Mouse (Mus musculus) myocyte (in vitro differentiated cells): ENCODE measurements around the gene Arid5b. TPM values are rescaled to one million over a fixed set of nuclear protein-coding genes. Genes with fewer than 3 reads are reported as not detected.
A peak's percentile ranks its signal among the peaks of the same experiment; 100 is the strongest.
"Not testable (repeated sequence)": the region's sequence is repeated elsewhere in the genome, so short reads cannot be mapped to it uniquely, and the experiment has no call there.

Source experiments
- H3K27me3 ChIP-seq: one replicate; pipeline ENCODE4 v1.6.1; 2011; ENCODE audit not compliant: control insufficient read depth, insufficient read depth, insufficient read length
- H3K36me3 ChIP-seq: one replicate; pipeline ENCODE4 v1.6.1; 2011; ENCODE audit not compliant: control insufficient read depth, insufficient read depth
- H3K4me2 ChIP-seq: one replicate; pipeline ENCODE4 v1.6.1; 2011; ENCODE audit warnings: low read depth, control low read depth
- H3K4me3 ChIP-seq: one replicate; pipeline ENCODE4 v1.5.1; 2011; ENCODE audit warnings: mild to moderate bottlenecking, control low read depth, moderate library complexity
- H3K79me2 ChIP-seq: one replicate; pipeline ENCODE4 v1.6.1; 2011; ENCODE audit not compliant: control insufficient read depth, insufficient read depth
- H3ac ChIP-seq: one replicate; pipeline ENCODE4 v1.6.1; 2011; ENCODE audit not compliant: control insufficient read depth, insufficient read length
- CEBPB ChIP-seq: IDR thresholded peaks from 2 replicates; pipeline ENCODE4 v1.6.1; 2011; ENCODE audit warnings: mild to moderate bottlenecking, moderate library complexity; ENCODE audit not compliant: poor library complexity, insufficient read depth, severe bottlenecking
- E2F4 ChIP-seq: IDR thresholded peaks from one replicate; pipeline ENCODE4 v1.6.1; 2011; ENCODE audit warnings: mild to moderate bottlenecking, control low read depth, moderate library complexity; ENCODE audit not compliant: insufficient read depth
- MAX ChIP-seq: IDR thresholded peaks from one replicate; pipeline ENCODE4 v1.6.1; 2011; ENCODE audit warnings: low read depth, mild to moderate bottlenecking, control low read depth
- MYOD1 ChIP-seq, 3 experiments: IDR thresholded peaks; one replicate each; pipeline ENCODE4 v1.6.1; 2011; ENCODE audit warnings: control low read depth in 2 of 3, low read depth in 2 of 3, mild to moderate bottlenecking in 2 of 3, moderate library complexity in 1 of 3; ENCODE audit not compliant: insufficient read length in 2 of 3, control insufficient read depth in 1 of 3
- MYOG ChIP-seq, 3 experiments: IDR thresholded peaks; one replicate each; pipeline ENCODE4 v1.6.1; 2011; ENCODE audit warnings: control low read depth in 2 of 3, low read depth in 2 of 3, mild to moderate bottlenecking in 2 of 3; ENCODE audit not compliant: insufficient read length in 2 of 3, control insufficient read depth in 1 of 3, insufficient read depth in 1 of 3
- POLR2A ChIP-seq: IDR thresholded peaks from one replicate; pipeline ENCODE4 v1.6.1; 2011; ENCODE audit warnings: low read depth, mild to moderate bottlenecking, control low read depth, moderate library complexity; ENCODE audit not compliant: insufficient read length
- POLR2AphosphoS2 ChIP-seq: IDR thresholded peaks from one replicate; pipeline ENCODE4 v1.6.1; 2011; ENCODE audit warnings: low read depth, control low read depth; ENCODE audit not compliant: insufficient read length
- REST ChIP-seq: IDR thresholded peaks from one replicate; pipeline ENCODE4 v1.6.1; 2011; ENCODE audit warnings: mild to moderate bottlenecking, control low read depth, moderate library complexity; ENCODE audit not compliant: insufficient read depth, insufficient read length
- SRF ChIP-seq: IDR thresholded peaks from one replicate; pipeline ENCODE4 v1.6.1; 2011; ENCODE audit warnings: low read depth; ENCODE audit not compliant: control insufficient read depth, insufficient read length
- TCF12 ChIP-seq: IDR thresholded peaks from one replicate; pipeline ENCODE4 v1.6.1; 2011; ENCODE audit warnings: mild to moderate bottlenecking, control low read depth; ENCODE audit not compliant: poor library complexity, insufficient read depth, severe bottlenecking
- TCF3 ChIP-seq: IDR thresholded peaks from one replicate; pipeline ENCODE4 v1.6.1; 2011; ENCODE audit warnings: low read depth, control low read depth; ENCODE audit not compliant: insufficient read length
- USF1 ChIP-seq: IDR thresholded peaks from one replicate; pipeline ENCODE4 v1.6.1; 2011; ENCODE audit warnings: low read depth, mild to moderate bottlenecking, control low read depth, moderate library complexity
- polyA plus RNA-seq: library from polyadenylated mRNA; unstranded; fragments of >200 nt; fragmentation: generic; extraction: Trizol; gene quantifications from one replicate; pipeline ENCODE4 v1.2.1, GENCODE M21; 2012; ENCODE audit warnings: missing spikeins

The Arid5b gene
- polyA plus RNA-seq, 1 experiment, result 7.7 TPM

- Histone ChIP-seq H3K27me3 (no peaks in the 10 kb centered on the region), H3K4me2 (peak overlapping the region; percentile 72), H3K79me2 (peaks cover 5% of the 10 kb centered on the region), H3K36me3 (peaks cover 22% of the 10 kb centered on the region), H3ac (no peak overlapping the region), H3K4me3 (no peak overlapping the region)
- TF ChIP-seq MAX (no peak), MYOD1 (IDR thresholded peaks at IDR 0.05; ENCODE audit: control insufficient read depth in 1 of 3, insufficient read length in 2 of 3, low read depth in 2 of 3) (no peak), TCF12 (no peak), TCF3 (no peak), POLR2AphosphoS2 (no peak), CEBPB (no peak), SRF (no peak), REST (no peak), POLR2A (no peak), USF1 (no peak), E2F4 (no peak), MYOG (IDR thresholded peaks at IDR 0.05; ENCODE audit: control insufficient read depth in 1 of 3, insufficient read depth in 1 of 3, insufficient read length in 2 of 3, low read depth in 2 of 3) (no peak)
These were observed 175.3 kb downstream of the Arid5b start for GRCm38 (mm10) chr10:68103078-68103855.

GRCm38 (mm10) chr10:68102566-68102965 is 176.0 kb downstream of the Arid5b start:
- Histone ChIP-seq H3K4me2 (no peak overlapping the region), H3K36me3 (peaks cover 16% of the 10 kb centered on the region), H3ac (no peak overlapping the region), H3K79me2 (peaks cover 5% of the 10 kb centered on the region), H3K27me3 (no peaks in the 10 kb centered on the region), H3K4me3 (no peak overlapping the region)
- TF ChIP-seq MAX, result no peak
- TF ChIP-seq TCF3, result no peak
- no peak for TF ChIP-seq USF1
- peak in 1 of 3 experiments; percentile 54 for TF ChIP-seq MYOD1 (IDR thresholded peaks at IDR 0.05; ENCODE audit: control insufficient read depth in 1 of 3, insufficient read length in 2 of 3, low read depth in 2 of 3)
- TF ChIP-seq CEBPB, result no peak

- Histone ChIP-seq H3ac (no peak overlapping the region), H3K4me2 (no peak overlapping the region), H3K27me3 (no peaks in the 10 kb centered on the region), H3K4me3 (no peak overlapping the region), H3K36me3 (peaks cover 22% of the 10 kb centered on the region), H3K79me2 (peaks cover 5% of the 10 kb centered on the region)
- TF ChIP-seq E2F4, result no peak
- TF ChIP-seq TCF3, result no peak
- no peak for TF ChIP-seq USF1
- TF ChIP-seq MAX, result no peak
- no peak for TF ChIP-seq POLR2AphosphoS2
- TF ChIP-seq SRF, result no peak
- TF ChIP-seq CEBPB, result no peak
- TF ChIP-seq POLR2A, result no peak
- TF ChIP-seq MYOG (IDR thresholded peaks at IDR 0.05; ENCODE audit: control insufficient read depth in 1 of 3, insufficient read depth in 1 of 3, insufficient read length in 2 of 3, low read depth in 2 of 3), result no peak
- no peak for TF ChIP-seq TCF12
- TF ChIP-seq MYOD1 (IDR thresholded peaks at IDR 0.05; ENCODE audit: control insufficient read depth in 1 of 3, insufficient read length in 2 of 3, low read depth in 2 of 3), result no peak
- TF ChIP-seq REST, result no peak
These were observed 177.3 kb downstream of the Arid5b start for GRCm38 (mm10) chr10:68101251-68101650.

- Histone ChIP-seq H3K4me3 (no peak overlapping the region), H3K79me2 (peaks cover 5% of the 10 kb centered on the region), H3K4me2 (no peak overlapping the region), H3K36me3 (peaks cover 28% of the 10 kb centered on the region), H3K27me3 (no peaks in the 10 kb centered on the region), H3ac (no peak overlapping the region)
- TF ChIP-seq TCF12 (no peak), CEBPB (no peak), MYOD1 (IDR thresholded peaks at IDR 0.05; ENCODE audit: control insufficient read depth in 1 of 3, insufficient read length in 2 of 3, low read depth in 2 of 3) (no peak), USF1 (no peak), MAX (no peak), TCF3 (no peak)
These were observed 178.0 kb downstream of the Arid5b start for GRCm38 (mm10) chr10:68100506-68100905.

GRCm38 (mm10) chr10:68099801-68100200 is 178.7 kb downstream of the Arid5b start:
- H3K4me2 ChIP-seq, H3ac ChIP-seq, H3K27me3 ChIP-seq, H3K79me2 ChIP-seq, H3K4me3 ChIP-seq: not testable (repeated sequence)
- peaks cover 28% of the 10 kb centered on the region for H3K36me3 ChIP-seq
